Mouse (Mus musculus): ENCODE measurements around the gene Slc38a10.

Gene Slc38a10

DNA sequence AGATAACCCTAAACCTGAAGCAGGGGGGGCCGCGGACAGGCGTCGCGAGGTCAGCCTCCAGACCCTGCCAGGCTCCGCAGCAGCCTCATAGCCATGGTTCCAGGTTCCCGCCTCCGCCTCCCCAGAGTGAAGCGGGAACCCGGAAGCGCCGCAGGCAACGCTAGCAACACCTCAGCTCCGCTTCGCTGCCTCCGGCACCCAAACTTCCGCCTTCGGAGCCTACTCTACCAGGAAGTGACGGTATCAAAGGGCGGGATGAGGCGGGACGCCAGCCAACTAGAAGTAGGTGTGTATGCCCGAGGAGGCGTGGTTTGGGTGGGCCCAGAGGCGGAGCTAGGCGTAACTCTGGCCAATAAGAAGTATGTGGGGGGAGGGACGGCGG lies at the start of gene Slc38a10:
Slc38a10 (minus strand) TSS at position 234 of the 382 bp plus-strand sequence.
- peak; percentile 100 for DNase-seq (ENCODE audit: low spot score in 2 of 2)

DNA sequence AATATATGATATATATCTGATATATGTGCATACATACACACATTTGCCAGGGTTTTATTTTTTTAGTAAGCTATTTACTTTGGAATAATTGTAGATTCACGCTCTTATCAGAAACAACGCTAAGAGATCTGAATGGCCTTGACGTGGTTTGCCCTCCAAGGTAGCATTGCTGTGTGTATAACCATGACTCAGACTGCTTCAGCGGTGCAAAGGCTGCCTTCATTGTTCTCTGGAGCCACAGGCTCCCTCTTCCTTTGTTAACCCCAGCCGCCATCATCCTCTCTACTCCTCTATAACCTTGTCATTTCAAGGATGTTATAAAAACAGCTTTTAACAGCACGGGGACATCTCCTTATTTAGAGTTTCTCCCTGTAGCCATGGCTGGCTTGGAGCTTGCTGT lies 49.5 kb upstream of the Slc38a10 start:
- DNase-seq (ENCODE audit: low spot score in 2 of 2), result no peak

DNA sequence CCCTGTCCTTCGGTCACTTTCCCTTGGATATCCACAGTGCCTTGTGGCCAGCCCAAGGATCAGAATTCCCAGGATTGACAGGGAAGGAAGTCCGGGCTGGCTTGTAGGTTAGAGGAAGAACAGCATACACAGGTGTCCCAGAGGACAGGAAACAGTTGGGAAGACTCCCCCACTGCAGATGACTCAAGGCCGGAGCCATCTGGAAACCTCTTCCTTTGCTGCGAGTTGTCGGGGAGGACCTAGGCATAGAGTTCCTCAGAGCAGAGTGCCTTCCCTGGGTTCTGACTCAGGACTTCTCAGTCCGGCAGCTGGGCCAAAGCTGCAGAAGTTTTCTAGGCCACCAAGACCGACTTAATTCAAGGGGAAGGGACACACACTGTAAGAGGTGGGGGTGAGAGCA lies 48.6 kb upstream of the Slc38a10 start:
- DNase-seq (ENCODE audit: low spot score in 2 of 2), result peak in 1 of 2 experiments; percentile 25

DNA sequence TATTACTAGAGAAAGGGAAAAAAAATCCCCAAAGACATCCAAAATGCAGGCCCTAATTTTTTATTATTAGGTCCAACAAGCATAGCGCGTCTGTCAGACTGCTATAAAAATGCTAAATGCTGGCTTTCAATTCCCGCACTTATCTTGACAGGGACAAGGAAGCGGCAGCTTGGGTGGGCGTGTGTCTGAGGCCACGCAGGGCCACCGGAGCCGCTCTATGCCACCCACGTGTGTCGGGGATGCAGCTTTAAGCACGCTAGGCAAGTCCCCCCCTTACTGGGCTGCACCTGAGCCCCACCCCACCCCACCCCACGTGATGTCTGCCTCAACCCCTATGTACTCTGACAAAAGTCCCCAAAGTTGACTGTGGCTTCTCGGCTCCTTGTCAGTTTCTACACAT lies 47.7 kb upstream of the Slc38a10 start:
- peak in 1 of 2 experiments; percentile 25 for DNase-seq (ENCODE audit: low spot score in 2 of 2)

DNA sequence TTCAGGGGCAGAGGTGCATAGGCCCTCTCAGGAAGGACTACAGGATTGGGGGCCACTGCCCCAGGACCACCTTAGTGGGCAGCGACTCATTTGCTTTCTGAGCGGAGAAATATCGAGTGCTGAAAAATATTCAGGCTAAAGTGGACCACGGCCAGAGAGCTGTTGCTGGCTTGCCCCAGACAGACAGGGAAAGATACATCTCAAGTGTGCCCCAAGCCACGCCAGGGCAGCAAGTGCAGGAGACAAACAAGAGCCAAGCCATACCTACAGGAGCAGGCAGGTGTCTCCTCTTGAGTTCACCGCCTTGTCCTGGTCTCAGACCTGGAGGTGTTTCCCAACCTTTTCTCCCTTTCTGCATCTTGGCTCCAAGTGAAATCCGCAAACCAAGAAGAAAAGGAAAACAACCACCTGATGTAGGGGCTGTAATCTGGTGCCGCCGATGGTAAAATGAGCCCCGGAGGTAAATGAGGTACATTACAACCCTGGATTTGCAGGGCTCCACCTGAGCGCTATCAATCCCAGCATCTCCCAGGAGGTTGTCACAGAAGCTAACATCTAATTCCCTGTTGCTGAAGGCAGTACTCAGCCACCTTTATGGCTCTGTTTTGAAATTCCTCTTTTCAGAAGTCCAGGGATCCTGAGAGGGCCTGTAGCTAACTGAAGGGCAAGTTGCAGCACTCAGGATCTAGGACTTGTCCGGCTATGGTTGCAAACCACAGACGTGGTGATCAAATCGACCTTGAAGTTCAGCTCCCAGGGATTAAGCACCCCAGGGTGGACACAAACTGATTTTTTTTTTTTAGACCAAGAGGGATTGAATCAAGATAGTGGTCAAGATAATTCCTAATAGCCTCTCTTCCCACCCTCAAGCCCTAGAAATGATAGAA lies 39.6 kb upstream of the Slc38a10 start:
- DNase-seq (ENCODE audit: low spot score in 2 of 2), result no peak

DNA sequence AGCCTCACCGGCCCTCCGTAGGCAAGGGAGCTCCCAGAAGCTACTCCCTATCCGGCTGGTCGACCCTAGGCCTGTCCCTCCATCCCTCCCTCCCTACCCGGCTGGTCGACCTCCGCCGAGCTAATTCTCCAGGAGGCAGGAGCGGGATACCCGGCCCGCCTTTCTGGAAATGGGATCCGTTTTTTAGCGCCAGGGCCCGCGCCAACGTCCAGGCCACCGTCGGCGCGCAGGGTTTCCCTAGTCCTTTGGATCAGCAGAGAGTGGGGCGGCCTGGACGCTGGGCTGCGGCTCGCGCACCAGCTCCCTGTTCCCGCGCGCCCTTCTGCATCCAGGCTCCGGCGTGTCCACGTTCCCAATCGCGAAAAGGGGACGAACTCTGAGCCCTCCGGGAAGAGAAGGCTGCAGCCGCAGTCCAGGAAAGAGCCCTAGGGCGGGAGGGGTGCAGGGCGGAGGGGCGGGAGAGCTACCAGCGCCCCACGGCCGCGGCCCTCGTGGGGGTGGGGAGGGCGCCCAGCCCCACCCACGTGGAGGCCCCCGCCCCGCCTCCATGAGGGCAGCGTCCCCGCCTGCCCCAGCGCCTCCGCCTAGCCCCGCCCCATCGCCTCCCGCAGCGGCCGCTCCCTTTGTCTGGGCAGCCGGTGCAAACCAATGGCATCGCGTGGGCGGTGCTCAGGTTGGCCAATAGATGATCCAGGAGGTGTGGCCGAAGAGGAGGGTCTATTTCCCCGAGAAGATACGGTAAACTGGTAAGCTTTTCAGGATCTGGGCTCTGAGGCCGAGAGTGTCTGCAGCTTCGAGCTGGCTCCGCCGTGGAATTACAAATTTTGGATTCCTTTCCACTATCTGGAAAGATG lies 38.5 kb upstream of the Slc38a10 start:
- DNase-seq (ENCODE audit: low spot score in 2 of 2), result peak; percentile 100

DNA sequence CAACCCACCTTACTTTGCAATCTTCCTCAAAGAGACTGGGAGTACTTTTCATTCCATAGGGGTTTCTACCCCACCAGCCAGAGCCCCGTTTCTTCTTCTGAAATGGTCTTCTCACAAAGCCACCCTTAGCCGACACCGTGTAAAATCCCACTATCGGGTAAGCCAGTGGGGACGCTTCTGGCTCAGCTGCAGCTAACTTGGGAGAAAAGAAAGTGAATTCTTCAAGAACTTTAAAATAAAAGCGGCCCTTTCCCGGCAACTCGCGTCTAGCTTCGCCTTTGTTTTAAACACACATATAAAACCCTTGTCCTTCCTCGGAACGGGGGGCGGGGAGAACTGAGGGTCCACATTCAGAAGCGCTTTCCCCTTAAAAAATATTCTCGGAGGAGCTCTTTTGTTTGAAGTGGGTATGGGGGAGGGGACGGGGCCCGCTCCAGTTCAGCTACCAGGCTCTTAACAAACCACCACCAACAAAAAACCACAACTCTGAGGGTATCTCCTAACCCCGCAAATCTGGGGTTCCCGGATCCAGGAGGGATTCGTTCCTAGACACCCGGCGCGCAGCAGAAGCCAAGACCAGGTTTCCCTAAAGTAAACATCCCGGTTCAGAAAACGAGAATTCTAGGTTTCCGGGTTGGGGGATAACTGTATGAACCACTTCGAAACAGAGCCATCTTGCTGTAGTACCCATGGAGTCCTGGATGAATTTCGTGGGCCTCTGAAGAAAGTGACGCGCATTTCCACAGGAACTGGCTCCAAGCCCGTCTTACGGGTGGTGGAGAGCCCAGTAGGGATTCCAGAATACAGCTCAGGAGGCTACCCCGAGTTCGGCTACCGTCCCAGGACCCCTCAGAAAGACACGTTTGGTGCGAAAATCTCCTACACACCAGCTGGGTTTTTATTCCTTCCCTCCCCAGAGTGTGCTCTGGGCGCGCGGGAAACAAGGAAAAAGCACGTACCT lies 37.6 kb upstream of the Slc38a10 start:
- peak; percentile 68 to 78 for DNase-seq (ENCODE audit: low spot score in 2 of 2)

DNA sequence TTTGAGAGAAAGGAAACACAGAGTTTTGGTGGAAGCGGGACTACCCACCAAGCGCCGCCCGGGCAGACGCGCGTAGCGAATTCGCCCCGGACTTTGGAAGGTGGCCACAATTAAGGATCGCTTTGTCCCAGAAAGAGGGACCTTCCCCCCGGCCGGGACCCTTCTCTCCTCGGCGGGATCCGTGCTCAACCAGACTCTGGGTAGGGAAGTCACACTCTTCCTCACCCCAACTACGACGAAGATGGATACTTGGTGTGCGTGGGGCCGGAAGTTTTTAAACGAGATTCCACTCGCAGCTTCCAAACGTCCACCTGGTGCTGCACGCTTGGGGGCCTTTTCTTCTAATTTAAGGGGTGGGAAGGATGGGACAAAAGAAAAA lies 36.9 kb upstream of the Slc38a10 start:
- DNase-seq (ENCODE audit: low spot score in 2 of 2), result peak; percentile 50 to 54

DNA sequence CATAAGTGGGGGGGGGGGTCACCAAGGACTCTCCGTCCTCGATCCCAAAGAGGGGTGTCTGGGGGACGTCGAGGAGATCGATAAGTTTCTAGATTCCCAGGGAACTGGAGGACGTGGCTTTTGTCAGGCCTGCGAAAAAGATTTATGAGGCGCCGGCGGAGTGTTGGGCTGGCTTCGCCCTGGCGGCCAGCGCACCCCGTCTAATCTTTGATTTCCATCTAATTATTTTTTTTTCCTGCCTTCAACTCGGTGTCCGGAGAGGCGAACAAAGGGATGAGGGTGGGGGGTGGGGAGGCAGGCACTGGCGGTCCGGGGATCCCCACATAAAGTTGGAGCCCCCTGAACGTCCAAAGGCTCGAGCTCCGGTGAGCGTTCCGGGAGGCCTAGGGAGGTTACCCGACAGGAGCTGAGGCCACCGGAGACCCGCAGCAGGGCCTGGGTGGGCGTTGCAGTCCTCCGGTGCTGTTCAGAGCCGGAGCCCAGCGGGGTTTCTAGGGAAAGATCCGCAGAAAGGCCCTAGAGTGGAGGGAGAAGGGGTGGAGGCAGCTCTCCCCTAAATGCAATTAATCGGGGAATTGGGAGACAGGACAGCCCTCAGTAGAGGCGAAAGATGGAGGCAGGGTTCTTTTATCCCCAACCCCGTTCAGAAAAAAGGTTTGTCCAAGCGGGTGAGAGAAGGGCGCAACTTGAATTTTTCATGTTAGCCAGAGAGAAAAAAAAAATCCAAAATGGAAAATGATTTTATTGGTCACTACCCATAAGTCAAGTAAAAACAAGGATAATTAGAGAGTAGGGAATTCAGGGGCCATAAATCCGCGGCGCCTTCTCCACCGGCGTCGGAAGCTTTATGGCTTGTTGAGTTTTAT lies 36.3 kb upstream of the Slc38a10 start:
- DNase-seq (ENCODE audit: low spot score in 2 of 2), result no peak

DNA sequence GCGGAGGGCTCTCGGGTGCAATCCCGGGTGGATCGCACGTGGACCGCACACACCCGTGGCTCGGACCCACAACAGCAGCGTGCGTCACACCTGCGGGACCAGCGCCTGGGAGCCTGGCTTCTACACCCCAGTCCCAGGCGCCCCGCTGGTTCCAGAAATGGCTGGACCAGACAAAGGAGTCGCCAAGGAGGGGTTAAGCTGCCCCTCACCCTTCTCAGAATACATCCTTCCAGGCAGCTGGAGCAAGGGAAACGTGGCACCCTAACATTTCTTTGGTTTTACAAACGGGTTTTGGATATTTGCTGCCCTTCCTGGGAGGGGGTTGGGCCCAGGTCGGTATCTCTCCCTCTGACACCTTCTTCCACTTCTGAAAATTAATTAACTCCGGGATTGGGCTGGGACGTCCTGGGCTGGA lies 35.7 kb upstream of the Slc38a10 start:
- DNase-seq (ENCODE audit: low spot score in 2 of 2), result peak; percentile 53 to 63

DNA sequence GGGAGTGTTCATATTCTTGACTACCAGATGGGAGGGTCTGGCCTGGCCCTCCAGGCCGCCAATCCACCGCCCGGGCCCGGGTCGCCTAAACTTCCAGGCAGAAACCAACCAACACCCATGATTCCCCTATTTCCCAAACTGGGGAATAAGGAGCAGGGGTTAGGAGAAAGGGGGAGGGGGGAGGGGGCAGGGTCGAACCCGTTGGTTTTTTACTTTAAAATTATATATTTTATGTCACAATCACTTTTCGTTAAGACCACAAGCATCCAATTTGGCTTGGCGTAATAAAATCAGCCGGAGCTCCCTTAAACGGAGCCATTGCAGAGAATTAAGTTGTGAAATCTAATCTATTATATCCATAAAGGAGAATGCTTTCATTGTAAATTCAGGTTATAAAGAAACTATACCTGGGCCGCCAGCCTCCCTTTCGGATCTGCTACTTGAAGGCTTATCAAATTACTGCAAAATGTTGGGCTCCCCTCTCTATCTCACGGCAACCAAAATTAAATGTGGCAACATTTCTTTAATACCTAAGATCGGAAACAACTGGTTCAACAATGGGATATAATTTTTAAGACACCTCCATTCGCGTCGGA lies 35.1 kb upstream of the Slc38a10 start:
- no peak for DNase-seq (ENCODE audit: low spot score in 2 of 2)

DNA sequence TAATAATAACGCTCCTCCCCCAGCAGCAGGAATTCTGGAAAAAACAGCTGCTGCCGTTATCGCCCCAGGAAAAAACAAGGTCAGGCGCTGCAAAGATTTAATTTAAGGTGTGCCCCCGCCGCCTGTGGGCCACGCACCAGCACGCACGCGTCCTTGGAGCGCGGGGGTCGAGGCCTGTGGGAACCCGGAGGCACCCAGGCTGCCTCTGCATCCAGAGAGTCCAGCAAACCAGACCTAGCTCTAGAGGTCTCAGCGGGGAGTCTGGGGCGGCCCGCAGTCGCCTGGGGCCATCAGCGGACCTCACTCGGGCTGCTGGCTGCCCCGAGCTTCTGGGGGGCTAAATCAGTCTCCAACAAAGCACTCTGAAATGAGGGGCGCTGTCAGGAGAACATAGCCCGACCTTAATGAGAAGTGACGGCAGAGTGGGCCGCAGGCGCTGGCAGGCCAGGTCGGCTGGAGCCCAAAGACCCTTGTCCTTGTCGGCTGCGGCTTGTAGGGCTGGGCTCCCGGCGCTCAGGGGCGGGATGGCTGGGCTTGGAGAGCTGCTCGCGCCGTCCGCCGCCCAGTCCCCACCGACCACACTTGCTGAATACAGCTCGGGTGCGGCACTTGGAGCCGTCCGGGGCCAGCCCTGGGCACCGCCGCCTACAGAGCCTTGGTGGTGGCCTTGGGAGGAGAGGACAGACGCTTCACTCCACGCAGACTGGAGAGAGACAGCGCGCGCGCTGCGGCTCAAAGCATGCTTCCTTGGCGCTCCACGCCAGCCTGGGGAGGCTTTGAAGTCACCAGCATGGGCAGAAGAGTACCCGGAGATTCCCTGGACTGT lies 34.4 kb upstream of the Slc38a10 start:
- DNase-seq (ENCODE audit: low spot score in 2 of 2), result peak; percentile 53 to 54

DNA sequence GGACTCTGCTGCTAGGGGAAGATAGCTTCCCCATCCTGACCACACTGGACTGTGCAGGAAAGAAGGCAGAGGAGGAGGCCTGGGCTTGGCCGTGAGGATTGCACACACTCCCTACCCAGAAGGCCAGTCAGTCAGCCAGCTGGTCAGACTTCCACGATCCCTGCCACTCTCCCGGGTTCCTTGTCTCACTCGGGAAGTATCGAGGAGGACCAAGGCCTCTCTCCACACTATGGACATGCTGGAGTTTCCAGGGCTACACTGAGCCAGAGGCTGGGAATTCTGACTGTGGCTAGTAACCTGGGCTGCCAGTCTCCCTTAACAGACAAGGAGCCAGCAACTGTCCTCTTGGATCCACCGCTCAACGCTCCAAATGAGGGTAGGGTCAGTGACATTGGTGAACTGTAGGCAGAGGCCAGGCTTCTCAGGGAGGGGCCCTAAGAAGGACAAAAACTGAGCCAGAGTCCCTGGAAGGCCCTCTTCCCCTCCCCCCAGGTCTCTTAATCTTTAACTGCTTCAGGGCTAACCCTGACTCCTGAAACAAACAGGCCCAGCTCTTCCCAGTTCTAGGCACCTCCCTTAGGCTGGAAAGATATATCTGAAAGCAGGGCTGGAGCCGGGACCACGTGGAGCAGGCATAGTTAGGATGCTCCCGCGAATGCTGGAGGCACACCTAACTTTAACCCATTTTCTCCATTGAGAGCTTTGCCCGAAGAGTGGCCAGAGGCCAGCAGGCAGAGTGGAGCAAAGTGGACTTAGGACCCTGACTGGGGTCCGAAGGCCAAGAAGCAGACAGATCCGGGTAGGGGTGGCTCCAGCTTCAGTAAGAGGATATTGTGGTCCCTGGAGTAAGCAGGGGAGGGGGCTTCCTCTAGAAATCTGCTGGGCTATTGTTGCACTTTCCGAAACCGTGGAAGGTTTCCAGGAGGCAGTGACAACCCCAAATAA lies 33.5 kb upstream of the Slc38a10 start:
- DNase-seq (ENCODE audit: low spot score in 2 of 2), result peak; percentile 49 to 50

DNA sequence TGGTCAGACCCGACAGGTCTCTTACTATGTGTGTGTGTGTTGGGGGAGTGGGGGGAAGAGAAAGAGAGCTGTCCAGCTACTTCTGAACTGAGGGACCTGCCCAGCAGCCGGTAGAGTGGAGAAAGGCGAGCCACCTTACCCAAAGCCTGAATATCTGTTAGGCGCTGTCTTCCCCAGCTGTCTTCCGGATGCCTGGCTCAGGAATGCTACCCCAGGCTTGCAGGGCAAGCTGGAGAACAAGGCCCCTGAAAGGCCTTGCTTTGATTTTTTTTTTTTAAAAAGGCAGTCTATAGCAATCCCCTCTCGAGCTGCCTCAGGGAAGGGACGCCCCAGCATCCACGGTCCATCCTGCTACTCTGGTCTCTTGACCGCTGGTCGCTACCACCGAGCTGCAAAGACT lies 32.6 kb upstream of the Slc38a10 start:
- DNase-seq (ENCODE audit: low spot score in 2 of 2), result no peak

DNA sequence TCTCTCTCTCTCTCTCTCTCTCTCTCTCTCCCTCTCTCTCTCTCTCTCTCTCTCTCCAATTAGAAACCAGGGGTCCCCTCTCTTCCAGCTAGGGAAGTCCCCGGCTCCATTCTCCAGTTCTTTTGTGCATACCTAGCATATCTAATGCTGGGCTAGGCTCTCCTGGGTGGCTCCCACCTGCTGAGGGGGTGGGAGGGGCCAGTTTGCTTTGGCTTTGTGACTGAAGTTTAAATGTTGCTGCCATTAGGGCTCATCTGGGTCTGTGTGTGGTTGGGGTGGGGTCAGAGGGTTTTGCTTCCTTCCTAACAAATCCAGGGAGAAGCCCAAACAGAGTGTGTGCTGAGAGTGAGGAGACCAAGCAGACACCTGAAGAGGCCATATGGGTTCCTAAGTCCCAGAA lies 32.0 kb upstream of the Slc38a10 start:
- DNase-seq (ENCODE audit: low spot score in 2 of 2), result no peak

DNA sequence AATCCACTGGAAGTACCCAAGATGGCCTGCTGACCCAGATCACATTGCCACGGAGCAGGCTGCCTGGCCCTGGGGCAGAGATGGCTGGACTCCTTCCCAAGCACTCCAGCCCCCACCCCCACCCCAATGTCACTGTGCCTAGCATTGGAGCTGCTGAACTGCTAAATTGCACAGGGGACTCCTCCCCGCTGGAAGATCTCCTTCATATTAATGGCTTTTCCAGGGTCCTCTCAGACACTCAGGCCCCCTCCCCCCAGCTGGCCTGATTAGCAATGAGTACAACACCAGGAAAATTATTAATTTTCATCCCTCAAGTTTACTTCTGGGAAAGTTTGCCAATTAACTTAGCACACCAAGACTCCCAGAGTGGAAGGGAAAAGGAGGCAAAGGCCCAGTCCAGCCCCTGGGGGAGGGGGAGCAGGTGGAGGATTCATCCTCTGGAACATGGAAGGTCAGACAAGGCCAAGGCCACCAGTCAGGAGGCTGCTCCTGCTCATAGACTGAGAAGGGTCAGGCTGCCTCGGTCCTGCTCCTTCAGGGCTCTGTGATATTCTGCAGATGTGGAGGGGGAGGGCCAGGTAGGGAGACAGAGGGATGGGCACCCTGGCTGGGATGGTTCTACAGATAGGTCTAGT lies 31.4 kb upstream of the Slc38a10 start:
- no peak for DNase-seq (ENCODE audit: low spot score in 2 of 2)

DNA sequence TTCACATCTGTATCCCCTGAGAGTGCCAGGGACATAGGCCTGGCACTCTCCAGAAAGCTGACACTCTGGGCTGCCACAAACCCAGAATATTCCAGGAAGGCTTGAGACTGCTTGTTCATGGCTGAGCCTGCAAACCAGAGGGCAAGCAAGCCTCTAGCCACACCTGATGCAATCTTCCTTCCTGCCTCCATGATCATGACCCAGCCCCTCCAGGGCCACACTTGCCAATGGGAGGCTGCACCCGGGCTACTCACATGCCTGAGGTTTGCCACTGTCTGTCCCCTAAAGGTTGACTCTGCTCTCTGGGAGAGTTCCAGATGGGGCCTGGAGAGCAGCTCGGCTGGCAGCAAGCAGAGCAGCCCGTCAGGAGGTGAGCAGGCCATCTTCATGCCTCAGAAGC lies 30.2 kb upstream of the Slc38a10 start:
- no peak for DNase-seq (ENCODE audit: low spot score in 2 of 2)

DNA sequence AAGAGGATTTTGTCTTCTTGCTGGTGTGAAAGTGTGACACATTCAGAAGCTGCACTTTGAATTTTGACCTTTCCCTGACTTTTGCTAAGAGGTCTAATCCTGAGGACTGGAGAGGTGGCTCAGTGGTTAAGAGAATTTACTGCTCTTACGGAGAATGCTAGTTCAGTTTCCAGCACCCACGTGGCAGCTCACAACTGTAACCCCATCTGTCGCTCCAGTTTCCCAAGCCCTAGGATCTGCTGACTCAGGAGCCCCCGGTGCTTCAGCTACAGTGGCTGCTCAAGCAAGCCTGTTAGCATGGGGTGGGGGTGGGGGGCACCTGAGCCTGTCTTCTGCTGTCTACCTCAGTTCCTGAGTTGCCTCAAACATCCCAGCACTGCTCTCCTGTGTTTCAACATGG lies 28.2 kb upstream of the Slc38a10 start:
- DNase-seq (ENCODE audit: low spot score in 2 of 2), result peak in 1 of 2 experiments; percentile 55
